Mouse (Mus musculus): ENCODE data around the gene Polr2b.

Gene Polr2b

DNA sequence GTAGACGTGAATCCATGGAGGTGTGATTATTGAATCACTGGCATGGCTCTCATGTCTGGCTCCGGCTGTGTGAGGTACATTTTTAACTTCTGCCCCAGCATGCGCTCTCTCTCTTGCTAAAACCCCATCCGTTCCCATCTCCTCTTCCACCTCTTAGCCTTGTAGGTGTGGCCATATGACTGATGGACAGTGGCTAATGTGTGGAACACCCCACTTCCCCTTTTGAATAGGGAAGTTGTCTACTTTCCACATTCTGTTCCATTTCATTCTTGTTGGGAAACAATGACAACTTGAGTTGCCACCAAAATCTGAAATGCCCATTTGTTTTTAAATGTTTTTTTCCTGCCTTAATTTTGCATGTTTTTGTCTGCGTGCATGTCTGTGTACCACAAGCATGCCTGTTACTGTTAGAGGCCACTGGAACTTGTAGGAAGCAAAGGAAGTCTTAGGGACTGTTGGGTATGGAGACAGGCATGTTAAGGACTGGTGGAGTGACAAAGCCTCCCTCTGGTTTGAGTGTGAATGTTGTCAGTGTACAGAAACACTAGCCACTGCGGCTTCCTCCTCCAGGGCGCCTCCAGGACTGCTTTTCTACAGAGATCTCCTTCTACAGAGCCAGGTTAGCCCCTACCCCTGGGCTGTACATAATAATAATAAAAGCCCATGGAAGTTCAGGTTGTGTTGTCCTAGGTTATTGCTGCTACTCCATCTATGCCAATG lies 17.0 kb upstream of the Polr2b start:
- DNase-seq (ENCODE audit: low spot score in 2 of 2): no peak

DNA sequence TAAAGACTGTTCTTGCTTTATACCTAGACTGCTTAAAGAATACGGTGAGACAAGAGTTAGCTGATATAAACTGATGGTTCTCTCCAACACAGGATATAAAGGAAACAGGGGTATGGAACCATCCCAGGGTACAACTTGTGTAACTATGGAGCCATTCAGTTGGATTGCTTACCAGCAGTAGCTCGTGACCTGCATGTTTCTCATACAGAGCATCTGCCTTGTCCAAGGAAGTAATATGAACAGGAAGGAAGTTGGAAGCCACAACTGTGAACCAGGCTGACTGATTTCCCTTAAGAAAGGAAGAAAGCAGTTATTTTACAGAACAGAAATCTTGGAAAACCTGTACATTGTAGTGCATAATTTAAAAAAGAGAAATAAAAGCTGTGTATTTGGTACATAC lies 10.5 kb upstream of the Polr2b start:
- DNase-seq (ENCODE audit: low spot score in 2 of 2): no peak

DNA sequence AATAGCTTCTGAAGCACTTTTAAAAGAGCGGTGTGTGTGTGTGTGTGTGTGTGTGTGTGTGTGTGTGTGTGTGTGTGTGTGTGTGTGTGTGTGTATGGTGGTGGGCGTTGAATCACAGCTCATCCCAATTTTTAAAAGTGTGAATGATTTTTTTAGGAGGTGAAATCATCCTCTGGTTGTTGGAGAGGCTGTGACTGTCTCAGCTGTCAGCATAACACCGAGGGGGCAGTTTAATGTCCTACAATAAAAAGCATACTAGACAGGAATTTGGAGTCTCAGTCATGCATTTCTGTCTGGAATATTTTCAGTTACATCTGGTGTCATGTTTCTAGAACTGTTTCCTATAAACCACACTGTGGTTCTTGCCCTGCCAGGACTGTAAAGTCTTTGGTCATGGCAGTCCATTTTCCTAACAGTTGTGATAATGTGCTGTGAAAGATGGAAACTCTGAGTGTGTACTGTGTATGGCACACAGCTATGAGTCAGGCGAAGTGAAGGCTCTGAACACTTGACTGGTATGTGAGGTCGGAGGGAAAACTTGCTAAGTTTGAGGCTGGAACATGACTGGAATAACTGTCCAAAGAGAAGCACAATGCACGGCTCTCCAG lies 8.5 kb upstream of the Polr2b start:
- DNase-seq (ENCODE audit: low spot score in 2 of 2): no peak

DNA sequence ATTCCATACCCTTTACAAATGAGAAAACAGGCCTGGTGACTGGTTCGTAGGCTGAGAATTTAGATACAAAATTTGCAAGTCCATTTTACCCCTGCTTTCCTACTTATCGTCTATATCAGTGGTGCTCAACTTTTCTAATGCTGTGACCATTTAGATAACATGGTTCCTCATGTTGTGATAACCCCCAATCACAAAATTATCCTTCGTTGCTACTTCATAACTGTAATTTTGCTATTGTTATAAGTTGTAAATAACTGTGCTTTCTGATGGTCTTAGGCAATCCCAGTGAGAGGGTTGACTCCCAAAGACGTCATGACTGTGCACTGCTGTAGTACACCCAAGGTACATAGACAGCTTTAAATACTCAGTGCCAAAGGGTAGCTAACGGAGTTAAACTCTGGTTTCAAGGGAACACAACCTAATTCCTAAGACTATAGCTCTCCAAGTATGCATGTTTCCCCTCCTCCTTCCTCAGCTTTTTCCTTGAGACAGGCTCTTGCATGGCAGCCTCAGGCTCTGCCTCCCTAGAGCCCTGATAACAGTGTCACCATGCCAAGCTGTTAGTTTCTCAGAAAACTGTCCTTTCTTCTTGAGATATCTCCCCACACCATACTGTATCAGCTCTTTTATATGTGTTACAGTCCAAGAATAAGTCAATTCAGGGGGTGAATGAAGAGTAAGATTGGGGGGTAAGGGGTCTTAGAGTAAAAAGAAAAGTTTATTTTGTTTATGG lies 2.0 kb upstream of the Polr2b start:
- DNase-seq (ENCODE audit: low spot score in 2 of 2): no peak

DNA sequence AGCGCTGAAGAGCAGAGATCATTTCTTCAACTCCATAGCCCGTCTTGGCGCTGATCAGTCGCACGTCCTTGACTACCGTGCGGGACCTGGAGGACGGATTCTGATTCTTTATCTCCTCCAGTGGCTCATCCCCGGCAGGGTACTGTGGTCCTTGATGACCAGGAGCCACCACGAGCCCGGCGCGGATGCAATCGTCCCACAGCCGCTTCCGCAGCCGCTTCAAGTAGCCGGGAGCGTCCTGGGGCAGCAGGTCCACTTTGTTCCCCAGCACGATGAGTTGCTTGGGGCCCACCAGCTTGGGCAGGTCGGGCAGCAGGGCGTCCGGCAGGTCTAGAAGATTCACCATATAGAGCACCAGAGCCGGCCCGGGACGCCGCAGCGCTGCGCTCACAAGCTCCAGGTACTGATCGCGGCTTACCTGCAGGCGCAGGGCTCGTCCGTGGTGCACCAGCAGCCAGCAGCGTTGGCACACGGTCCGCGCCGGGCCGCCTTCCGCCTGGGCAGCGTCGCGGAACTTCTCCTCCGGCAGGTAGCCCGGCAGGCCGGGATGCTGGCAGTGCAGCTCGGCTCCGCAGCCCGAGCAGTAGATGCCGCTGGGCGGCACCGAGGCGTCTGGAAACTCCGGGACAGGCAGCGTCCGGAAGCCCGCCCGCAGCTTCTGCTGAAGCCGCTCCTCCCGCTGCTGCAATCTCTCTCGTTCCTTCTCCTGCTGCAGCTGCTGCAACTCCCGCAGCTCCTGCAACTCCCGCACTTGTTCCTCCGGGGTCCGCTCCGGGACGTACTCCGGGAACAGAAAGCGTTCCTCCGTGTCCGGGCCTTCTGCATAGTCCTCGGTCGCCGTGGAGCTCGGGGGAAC lies 668 bp upstream of the Polr2b start:
- peak in 1 of 2 experiments; percentile 17 for DNase-seq (ENCODE audit: low spot score in 2 of 2)

DNA sequence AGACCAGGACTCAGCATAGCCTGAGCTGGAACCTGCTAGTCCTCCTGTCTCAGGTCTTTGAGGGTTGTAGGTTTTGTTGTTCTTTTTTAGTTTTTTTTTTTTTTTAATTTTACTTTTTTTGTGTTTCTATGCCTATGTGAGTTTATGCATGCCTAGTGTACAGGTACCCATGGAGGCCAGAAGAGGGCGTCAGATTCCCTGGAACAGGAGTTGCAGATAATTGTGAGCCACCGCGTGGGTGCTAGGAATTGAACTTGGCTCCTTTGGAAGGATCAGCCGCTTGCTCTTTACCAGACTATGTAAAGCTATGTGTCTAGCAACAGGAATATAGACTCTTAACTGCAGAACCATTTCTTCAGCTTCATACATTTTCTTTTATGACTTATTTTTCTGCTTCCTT lies 4.3 kb downstream of the Polr2b start:
- DNase-seq (ENCODE audit: low spot score in 2 of 2): no peak

DNA sequence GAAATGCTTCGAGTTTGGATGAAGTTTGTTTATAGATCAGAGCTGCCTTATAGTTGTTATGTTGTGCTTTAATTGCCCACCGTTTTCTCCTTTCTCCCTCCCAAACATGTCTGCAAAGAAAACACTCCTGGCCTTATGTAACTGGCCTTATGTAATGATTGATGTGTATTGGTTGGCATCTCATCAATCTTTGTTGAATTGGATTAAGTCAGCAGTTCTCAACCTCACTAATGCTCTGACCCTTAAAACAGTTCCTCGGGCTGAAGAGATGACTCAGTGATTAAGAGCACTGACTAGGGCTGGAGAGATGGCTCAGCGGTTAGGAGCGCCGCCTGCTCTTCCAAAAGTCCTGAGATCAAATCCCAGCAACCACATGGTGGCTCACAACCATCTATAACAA lies 5.0 kb downstream of the Polr2b start:
- DNase-seq (ENCODE audit: low spot score in 2 of 2): no peak

DNA sequence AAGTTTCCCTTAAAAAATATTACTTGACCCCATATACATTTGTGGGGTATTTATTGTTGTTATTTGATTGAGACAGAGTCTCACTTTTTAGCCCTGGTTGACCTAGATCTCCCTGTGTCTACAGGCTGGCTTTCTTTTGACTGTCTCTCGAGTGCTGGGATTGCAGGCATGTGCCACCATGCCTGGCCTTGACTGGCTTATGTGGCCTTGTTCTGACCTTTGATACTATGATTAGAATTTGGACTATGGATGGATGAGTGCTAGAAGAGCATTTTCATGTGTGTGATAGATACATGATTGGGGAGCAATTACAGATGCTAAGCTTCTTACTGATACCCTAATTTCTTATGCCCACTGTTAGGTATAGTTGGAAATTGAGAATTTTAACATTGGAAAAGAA lies 15.0 kb downstream of the Polr2b start:
- DNase-seq (ENCODE audit: low spot score in 2 of 2): no peak

DNA sequence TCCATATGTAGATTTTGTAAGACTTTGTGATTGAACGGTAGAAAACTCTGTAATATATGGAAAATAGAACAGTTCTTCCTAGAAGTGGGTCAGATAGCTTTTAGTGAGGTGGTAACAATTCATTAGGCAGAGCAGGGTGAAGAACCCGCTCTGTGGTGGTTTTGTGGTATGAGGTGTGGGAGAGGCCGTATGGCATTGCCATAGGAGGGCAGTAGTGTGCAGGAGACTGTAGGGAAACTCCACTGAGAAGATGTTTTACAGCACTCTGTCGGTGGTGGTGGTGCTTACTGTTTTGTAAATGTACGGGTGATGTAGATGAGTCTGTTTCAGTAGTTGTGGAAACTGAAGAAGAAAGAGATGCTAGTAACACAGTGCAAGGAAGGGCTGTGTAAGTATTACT lies 20.2 kb downstream of the Polr2b start:
- no peak for DNase-seq (ENCODE audit: low spot score in 2 of 2)

DNA sequence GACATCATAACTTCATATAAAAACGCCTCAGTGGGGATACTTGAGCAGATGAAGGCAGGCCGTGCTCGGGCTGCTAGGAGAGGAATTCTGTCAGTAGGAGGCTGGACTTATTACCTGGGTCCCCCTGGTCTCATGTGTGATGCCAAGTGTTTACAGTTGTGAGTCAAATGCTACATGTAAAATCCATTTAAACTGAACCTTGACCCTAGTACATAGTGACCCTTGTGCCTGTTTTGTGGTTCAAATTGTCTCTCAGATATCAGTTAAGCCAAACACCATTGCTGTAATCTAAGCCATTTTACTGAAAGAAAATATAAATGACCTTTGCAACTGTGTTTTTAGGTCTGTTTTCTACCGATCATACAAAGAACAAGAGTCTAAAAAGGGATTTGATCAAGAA lies 30.1 kb downstream of the Polr2b start:
- no peak for DNase-seq (ENCODE audit: low spot score in 2 of 2)

DNA sequence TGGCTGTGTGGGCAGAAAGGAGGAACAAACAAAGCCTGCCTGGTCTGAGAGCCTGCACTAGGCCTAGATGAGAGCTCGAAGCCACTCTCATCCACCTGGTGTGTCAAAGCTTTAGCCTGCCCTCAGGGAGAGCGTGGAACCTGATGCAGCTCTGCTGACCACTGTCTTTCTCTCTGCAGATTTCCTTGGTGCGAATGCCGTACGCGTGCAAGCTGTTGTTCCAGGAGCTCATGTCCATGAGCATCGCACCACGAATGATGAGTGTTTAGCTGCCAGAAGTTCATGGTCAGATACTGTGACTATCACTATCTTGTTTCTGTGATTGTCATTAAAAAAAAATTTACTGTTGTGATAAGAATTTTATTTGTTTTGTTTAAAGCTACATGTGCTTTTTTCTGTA lies 39.0 kb downstream of the Polr2b start:
- DNase-seq (ENCODE audit: low spot score in 2 of 2): no peak

DNA sequence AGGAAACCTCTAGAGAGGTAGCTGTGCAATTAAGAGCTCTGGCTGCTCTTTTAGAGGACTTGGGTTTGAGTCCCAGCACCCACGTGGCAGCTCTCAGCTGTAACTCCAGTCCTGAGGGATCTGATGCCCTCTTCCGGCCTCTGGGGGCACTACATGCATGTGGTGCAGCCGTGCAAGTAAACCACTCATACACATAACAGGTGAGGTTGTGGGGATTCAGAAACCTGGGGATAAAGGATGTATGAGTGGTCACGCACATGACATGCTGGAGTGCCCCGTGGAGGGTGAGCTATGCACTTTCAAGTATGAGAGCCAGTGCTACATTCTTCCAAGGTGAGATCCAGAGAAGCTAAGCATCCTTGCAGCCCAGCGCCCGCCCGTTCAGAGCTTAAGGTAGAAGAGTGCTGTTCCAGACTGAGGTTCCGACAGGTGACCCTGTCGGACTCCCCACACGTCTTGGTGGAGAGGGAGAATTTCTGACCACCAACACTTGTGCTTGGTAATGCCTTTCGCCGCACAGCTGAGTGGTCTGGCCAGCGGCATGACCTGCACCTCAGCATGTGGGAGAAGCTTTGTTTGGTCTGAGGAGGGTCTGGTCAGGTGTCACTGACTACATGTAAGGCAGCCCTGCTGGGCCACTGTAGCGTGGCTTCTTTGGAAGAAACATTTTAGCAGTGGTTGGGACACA lies 40.2 kb downstream of the Polr2b start:
- DNase-seq (ENCODE audit: low spot score in 2 of 2): no peak

DNA sequence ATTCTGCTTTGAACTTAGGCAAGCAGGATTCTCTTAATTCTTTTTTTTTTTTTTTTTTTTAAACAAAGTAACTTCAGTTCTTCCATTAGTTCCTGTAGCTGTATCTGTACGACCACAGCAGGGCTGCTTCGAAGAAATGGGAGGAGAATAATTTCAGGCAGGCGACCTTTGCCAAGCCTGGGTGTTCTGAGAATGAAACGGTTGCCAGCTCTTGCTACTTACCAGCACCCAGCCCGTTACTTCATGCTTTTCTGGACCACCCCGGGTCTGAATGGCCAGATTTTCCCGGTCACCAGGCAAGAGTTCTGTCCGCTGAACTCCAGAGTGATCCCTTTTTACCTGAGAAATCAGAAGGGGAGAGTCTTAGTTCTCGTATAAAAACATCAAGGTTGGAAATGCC lies 41.7 kb downstream of the Polr2b start:
- no peak for DNase-seq (ENCODE audit: low spot score in 2 of 2)

DNA sequence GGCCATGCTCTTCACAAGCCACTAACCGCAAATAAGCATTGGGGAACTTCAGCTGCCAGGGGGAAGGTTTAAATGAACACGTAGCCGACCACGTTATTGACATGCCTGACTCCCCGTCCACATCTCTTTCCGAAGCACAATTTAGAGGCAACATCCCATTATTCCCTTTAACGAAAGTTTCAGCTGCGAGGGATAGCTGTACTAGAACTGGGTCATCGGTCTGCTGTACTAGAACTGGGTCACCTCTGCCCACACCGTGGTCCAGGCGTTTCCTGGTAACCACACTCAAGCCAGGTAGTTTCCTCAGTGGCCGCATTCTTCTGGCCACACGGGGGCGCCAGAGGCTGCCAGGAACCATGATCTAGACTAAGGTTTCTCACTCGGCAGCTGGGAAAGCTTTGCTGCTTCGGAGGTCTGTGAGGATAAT lies 44.4 kb downstream of the Polr2b start:
- DNase-seq (ENCODE audit: low spot score in 2 of 2): peak; percentile 70 to 82

DNA sequence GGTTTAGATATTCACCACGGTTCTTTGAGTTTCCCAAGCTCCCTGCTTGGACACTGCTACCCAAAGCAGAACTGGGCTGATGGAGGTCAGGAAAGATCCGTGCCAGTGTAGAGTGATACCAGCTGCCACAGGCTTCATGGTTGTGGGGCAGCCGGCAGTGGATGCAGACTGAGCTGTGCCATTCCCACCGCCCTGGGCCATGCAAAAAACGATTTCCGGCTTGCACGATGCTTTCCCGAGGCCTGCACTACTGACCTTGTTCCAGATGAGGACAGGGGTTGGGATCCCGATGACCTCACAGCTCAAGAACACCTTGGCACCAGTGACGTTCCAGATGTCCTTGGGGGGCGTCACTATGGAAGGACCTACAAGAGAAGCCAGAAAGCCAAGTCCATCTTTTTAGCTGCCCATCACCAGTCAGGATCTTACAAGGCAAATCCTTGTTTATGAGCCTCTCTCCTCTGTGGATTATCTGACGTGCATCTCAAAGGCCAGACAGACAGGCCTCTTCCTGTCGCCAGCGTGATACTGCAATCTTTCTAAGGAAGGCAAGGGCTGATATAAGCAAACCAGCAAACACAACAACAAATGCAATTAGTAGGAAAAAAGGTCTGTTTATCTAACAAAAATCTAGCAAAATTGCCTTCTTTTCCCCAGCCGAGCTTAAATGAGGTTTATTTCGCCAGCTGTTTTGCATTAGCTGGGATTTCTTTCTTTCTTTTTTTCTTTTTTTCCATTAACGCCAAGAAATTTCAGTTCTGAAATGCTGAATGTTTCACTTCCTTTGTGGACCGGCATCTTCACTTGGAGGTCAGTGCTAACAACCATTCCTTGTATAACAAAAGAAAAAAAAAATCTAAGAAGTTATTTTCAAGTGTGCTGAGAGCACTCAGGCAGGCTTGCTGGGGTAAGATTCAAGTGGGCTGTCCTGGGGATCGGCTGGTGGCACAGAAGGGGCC lies 45.6 kb downstream of the Polr2b start:
- DNase-seq (ENCODE audit: low spot score in 2 of 2): no peak

DNA sequence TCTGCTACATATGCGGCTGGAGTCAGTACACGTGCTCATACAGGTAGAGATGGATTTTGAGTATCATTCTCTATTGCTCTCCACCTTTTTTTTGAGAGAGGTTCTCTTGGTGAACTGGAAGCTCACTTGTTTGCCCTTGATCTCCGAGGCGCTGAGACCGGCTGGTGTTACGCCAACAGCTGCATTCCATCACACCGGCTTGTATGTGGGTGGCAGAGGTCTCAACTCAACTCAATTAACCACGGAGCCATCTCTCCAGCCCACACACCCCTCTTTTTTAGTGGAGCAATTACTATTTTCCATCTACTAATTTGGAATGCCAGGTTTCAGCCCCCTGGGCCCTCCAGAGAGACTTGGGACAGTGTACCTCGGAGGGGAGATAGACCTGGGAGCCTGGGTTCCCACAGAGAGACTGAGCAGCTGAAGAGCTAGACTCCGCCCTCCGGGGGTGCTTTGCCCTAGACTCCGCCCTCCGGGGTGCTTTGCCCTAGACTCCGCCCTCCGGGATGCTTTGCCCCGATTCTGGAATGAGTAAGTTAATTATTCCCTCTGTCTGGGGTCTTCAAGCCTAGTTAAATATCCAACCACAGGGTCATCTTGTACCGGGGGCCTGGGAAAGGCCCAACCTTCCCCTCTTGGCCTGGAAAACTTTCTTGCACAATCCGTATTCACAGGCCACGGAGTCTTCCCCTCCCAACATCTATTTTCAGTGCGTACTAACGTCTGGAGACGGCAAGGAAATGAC lies 47.6 kb downstream of the Polr2b start:
- DNase-seq (ENCODE audit: low spot score in 2 of 2): peak in 1 of 2 experiments; percentile 27

DNA sequence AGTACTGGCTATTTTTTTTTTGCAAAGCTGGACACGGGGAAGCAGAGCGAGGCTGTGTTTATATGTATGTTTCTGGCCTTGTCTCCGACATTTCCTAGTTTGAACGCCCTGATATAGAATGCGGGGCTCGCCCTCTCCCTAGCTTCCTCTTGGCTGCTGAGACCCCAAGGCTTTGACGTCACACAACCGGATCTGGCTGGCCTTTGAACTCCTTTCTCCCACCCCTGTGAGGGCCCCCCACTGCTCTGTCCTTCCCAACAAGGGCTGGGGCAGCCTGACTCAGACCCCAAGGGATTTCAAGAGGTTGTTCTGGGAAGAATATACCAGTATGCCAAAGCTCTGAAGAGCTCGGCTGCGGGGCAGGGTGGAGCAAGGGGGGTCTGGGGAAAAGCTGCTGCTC lies 48.4 kb downstream of the Polr2b start:
- peak; percentile 35 to 45 for DNase-seq (ENCODE audit: low spot score in 2 of 2)

DNA sequence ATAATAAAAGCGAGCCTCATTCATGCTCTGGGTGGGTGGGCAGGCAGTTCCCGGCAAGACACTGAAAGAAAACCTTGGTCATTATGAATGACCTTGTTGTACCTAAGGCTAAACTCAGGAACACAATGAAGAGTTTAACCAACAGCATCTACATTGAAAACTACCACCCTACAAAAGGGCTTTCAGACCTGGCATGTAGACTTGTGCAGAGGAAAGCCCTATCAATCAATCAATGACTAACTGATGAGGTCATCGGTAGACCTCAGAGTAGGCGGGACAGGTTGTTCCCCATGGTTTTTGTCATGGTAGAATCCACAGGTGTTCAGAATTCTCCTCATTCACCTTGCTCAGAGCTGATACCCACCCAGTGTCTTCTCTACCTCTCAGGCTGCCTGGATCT lies 50.0 kb downstream of the Polr2b start:
- no peak for DNase-seq (ENCODE audit: low spot score in 2 of 2)

DNA sequence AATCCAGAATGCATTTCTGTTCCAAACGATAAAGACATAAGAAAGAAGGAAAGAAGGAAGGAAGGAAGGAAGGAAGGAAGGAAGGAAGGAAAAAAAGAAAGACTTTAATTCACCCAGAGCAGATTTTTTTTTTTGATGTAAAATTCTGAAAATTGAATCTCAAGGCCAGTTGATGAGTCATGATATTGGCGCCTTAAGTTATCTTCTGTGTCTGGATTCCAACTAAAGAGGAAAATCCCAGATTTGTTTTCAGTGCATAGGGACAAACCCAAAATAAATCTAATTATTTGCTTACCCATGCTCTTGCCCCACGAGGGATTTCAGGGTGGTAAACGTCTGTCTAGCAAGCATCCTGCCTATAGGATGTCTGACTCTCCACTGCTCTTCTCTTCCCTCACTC lies 51.1 kb downstream of the Polr2b start:
- DNase-seq (ENCODE audit: low spot score in 2 of 2): no peak

DNA sequence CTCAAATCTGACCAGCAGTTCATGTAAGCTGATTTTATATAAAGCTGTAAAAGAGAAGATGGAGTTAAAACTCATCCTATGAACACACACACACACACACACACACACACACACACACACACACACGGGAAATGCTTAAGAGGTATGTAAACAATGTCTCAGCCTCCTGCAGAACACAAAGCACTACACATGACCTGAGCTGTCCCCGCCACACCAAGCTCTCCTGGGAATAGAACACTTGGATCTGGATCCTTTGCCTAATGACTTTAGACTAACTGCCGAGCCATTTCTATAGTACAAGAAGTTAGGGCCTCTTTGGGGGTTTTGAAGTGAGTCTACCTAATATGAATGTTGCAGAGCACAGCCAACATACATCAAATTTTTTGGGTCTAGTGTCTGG lies 52.2 kb downstream of the Polr2b start:
- no peak for DNase-seq (ENCODE audit: low spot score in 2 of 2)
